Mouse (Mus musculus) T-cell, adult 2 months (primary cell): Measurements from ENCODE around the gene Lrmda.

Source experiments
- DNase-seq: peaks from one replicate; pipeline ENCODE4 v3.0.0; 2022; ENCODE audit warnings: low spot score

Lrmda gene

GRCm38 (mm10) chr14:22864132-22864531, 844.6 kb downstream of the Lrmda start:
- no peak for DNase-seq

GRCm38 (mm10) chr14:22874584-22874983, 855.1 kb downstream of the Lrmda start:
- DNase-seq = no peak

DNA sequence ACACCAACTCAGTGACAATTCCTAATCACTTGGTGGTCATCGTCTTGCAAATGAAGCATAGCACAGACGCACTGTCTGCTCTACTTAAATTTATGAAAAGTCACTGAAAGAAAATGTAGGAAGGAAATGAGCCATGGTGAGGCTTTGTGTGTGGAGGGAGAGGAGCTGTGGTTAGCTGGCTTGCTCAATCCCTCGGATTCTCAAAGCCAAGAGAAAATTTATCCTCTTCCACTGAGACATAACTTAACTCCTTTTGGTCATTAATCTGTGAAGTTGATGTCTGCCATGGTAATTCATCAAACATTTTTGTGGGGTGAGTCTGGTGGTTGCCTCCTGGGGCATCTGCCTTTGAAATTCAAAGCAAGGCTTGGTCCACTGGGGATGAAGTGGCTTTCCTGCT, 867.7 kb downstream of the Lrmda start:
- DNase-seq = no peak

DNA sequence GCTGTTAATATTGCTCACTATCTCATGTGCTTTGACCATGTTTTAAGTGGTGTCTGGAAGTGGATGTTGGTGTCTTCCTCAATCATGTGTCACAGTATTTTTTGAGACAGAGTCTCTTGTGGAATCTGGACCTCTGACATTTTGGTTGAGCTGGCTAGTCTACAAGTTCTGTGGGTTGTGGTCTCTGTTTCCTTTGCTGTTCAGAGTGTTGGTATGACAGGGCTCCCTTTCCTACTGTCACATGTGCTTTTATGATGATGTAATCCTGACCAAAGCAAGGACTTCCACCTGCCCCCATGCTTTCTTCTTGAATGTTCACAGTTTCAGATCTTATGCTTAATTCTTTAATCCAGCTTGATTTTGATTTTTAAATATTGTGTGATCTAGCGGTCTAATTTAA, 879.8 kb downstream of the Lrmda start:
- no peak for DNase-seq

DNA sequence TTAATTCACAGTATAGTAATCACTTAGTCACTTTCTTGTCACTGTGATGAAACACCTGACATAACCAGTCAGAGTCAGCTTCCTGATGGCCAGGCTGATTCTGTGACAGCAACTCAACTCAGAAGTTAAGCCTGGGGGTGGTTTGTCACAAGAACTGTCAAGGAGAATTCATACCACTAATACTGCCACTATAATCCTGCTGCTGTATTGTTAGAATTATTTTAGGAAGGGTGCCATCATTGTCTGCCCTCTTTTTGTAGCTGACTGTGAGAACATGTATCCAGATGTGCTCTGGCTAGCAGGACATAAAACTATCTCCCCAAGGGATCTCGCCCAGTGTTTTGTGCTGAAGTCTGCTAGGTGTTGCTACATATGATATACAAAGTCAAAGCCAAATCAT, 882.6 kb downstream of the Lrmda start:
- no peak for DNase-seq

DNA sequence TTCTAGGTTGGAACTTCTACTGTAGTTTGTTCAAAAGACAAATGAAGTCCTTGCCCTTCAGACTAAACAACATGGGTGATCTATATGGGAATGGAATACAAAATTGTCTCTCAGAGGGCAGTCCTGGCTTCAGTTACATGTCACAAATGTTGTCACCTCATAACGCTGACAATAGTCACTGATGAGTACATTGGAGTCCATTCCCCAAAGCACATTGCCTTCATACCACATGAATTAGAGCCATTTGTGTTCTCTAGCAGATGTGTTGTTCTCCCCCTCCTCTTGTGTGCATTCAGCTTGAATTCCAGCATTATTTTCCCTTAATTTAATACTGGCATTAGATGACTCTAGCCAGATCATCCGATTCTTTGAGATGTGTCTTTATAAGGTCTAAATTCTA, 883.4 kb downstream of the Lrmda start:
- no peak for DNase-seq

- no peak for DNase-seq
These were observed 886.5 kb downstream of the Lrmda start for GRCm38 (mm10) chr14:22905741-22906667.

- no peak for DNase-seq
These were observed 887.2 kb downstream of the Lrmda start for GRCm38 (mm10) chr14:22906716-22907115.

DNA sequence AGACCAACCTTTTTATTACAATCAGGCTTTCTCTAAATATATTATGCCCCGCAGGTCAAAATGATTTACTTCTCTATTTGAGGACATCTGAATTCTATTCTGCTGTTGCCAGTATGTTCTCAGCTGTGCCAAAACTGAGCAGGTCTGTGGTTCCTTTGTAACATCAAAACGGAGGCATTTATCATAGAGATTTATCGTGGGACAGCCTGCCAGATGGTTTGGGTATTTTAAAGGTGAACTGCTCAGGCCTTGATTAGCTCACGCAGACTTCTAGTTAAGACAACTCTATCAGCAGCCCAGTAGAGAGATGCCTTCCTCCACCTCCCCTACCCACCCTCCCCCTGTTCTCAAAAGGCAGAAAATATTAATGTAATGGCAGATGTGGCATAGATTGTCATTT, 887.7 kb downstream of the Lrmda start:
- DNase-seq = no peak

DNA sequence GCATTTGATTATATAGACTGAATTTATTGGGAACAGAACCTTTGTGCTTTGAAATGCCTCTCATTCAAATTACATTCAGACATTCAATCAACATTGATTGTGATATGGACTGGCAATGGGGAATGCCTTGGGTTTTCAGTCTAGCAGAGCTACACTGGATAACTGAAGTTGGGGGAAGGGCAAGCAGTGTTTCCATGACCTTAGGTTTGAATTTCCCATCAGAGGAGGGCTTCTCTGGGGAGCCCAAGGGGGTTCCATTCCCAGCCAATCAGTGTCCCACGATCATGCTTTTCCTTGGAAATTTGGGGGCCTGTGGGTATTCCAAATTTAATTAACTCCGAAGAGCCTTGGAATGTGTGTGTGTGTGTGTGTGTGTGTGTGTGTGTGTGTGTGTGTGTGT, 888.5 kb downstream of the Lrmda start:
- no peak for DNase-seq

GRCm38 (mm10) chr14:22915463-22915862, 896.0 kb downstream of the Lrmda start:
- DNase-seq = no peak

DNA sequence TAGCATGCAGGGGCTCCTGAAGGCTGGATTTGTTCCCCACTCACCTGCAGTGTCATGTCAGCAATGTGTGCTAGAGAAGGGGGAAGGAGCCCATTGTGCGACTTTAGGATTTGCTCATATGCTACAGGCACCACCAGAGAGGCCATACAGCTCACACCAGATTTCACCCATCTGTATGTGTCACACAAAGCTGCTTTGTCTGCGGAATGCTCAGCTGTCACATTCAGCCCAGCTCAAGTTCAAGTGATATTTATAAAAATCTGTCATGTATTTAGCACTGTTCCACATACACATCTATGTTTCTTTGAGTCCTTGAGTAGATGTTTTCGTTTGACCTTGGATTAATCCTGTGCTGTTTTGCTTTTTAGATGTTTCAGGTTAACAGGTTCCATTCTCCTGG, 899.0 kb downstream of the Lrmda start:
- no peak for DNase-seq

- DNase-seq = no peak
These were observed 899.4 kb downstream of the Lrmda start for GRCm38 (mm10) chr14:22918931-22919330.

DNA sequence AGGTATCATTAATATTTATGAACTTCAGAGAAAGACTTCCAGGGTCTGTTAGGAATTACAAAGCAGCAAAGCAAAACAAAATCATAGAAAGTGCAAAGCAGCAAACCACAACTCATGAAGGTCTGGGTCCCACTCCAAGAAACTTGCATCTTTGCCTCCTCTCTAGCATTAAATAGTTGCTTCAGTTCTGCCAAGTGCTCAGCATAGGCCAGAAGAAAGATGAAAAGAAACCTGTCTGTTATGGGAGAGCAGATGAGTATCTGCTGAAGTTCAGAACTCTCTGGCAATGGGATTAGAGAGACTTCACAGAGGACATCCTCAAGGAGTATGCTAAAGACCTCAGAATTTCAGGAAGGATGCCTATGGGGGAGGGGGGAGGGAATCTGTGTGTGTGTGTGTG, 901.6 kb downstream of the Lrmda start:
- DNase-seq = no peak

DNA sequence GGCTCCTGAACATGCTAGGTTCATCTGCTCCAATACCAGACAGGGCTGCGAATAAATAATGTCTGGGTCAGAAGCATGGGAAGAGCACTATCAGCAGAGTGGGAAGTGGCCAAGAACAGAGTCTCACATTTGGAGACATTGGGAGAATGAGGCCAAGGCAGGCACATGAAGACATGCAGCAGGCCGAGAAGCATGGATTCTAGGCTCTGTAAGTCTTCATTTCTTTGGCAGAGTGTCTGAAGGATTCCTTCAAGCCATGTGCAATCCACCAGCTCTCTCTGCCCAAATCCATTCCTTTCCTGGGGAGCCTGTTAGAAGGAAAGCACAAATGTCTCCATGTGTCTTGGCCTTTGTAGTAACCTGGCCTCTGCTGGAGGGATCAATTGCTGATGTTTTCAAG, 902.3 kb downstream of the Lrmda start:
- DNase-seq = no peak

GRCm38 (mm10) chr14:22922571-22922970, 903.1 kb downstream of the Lrmda start:
- DNase-seq = no peak

GRCm38 (mm10) chr14:22923251-22923650, 903.7 kb downstream of the Lrmda start:
- no peak for DNase-seq

- DNase-seq = no peak
These were observed 908.8 kb downstream of the Lrmda start for GRCm38 (mm10) chr14:22928263-22928662.

DNA sequence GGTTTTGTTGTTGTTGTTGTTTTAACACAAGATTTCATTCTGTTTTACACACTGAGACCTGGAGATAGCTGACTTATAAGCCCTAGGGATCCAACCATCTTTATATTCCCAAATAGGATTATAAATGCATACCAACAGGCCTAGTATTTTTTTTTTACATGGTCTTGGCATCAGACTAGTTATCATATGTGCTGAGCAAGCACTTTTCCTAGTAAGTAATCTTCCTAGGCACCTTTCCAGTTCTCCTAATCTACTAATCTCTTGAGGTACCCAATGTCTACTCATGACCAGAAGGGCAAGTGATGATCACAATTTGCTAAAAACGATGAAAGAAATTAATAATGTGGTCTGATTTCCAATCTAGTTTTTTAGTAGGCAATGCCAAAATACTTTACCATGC, 909.2 kb downstream of the Lrmda start:
- DNase-seq = no peak

- DNase-seq = no peak
These were observed 910.1 kb downstream of the Lrmda start for GRCm38 (mm10) chr14:22929585-22929984.

DNA sequence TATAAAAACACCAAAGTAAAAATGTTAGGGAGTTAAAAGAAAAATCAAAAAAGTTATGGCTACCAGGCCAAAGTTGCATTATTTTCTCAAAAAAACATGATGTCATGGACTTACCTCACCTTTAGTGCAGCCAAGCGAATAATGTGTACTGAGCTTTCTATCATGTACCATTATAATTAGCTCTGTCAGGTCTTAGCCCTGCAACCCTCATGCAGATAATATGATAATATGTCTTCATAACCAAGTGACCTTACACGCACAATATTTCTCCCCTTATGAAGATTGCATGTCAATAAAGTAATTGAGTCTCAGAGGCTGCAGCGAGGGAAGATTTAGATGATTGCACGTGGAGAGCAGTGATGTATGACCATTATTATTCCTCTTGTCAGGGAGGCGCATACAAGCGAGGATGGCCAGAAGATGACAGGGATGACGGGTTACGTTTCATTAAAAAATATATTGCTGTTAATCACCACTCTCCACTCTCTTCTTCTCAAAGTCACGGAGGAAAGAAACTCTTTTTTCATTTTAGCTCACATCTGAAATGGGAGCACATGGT, 911.1 kb downstream of the Lrmda start:
- DNase-seq = no peak

- DNase-seq = no peak
These were observed 911.8 kb downstream of the Lrmda start for GRCm38 (mm10) chr14:22931114-22931822.

DNA sequence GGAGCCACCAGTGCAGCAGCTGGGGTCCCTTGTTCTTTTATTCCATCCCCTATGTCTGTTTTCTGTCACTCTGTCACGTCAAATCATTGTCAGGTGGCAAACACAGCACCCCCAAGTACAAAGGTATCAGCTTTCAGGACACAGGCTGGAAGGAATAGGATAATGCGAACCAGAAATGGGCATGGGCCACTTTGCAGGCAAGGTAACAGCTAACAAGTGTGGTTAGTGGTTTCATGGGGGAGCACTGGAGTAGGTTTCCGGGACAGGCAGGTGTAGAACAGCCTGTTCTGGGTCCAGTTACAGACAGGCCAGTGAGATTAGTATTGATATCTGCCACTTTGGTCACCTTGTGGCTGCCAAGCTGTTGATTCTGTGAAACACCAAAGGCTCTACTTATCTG, 917.2 kb downstream of the Lrmda start:
- no peak for DNase-seq
